Mouse (Mus musculus): ENCODE results near the gene Gcn1l1. TPM values are rescaled to one million over a fixed set of nuclear protein-coding genes. Genes with fewer than 3 reads are reported as not detected.

Gene Gcn1l1
- total and polyA plus RNA-seq, 2 experiments from 2014 or later, result 26.6 to 75.1 TPM

- Histone ChIP-seq H3K9me3 (ENCODE audit: low read length) (no peaks in the 10 kb centered on the region), H3K36me3 (ENCODE audit: insufficient read depth, low read length) (peaks cover 82% of the 10 kb centered on the region), H3K4me2 (ENCODE audit: low read depth, low read length, poor library complexity, severe bottlenecking) (no peak overlapping the region), H3K27ac (ENCODE audit: low read depth, low read length) (no peak overlapping the region), H3K4me3 (ENCODE audit: low read depth, low read length) (no peak overlapping the region), H3K9ac (replicated peaks; ENCODE audit: low read length, poor library complexity, severe bottlenecking) (no peak overlapping the region), H3K27me3 (ENCODE audit: insufficient read depth, low read length) (no peaks in the 10 kb centered on the region), H3K4me1 (ENCODE audit: insufficient read depth, low read length) (no peaks in the 10 kb centered on the region)
- WGBS, result 89% methylated on average over 2 of the region's 2 CpGs
- ATAC-seq (ENCODE audit: low FRiP score) (no peak), DNase-seq (ENCODE audit: low spot score) (no peak)
- no peak for TF ChIP-seq CTCF (IDR thresholded peaks at IDR 0.05)
Measured at GRCm38 (mm10) chr5:115586780-115587179, 21.7 kb downstream of the Gcn1l1 start.

- no peak for ATAC-seq (ENCODE audit: low FRiP score)
- Histone ChIP-seq H3K9ac (replicated peaks; ENCODE audit: low read length, poor library complexity, severe bottlenecking) (no peak overlapping the region), H3K4me3 (ENCODE audit: low read depth, low read length) (no peak overlapping the region), H3K4me1 (ENCODE audit: insufficient read depth, low read length) (no peaks in the 10 kb centered on the region), H3K9me3 (ENCODE audit: low read length) (no peaks in the 10 kb centered on the region), H3K4me2 (ENCODE audit: low read depth, low read length, poor library complexity, severe bottlenecking) (no peak overlapping the region), H3K36me3 (ENCODE audit: insufficient read depth, low read length) (peaks cover 82% of the 10 kb centered on the region), H3K27me3 (ENCODE audit: insufficient read depth, low read length) (no peaks in the 10 kb centered on the region), H3K27ac (ENCODE audit: low read depth, low read length) (no peak overlapping the region)
- TF ChIP-seq CTCF (IDR thresholded peaks at IDR 0.05), result no peak
- no peak for DNase-seq (ENCODE audit: low spot score)
- 88% methylated on average over 11 of the region's 11 CpGs for WGBS
Measured at GRCm38 (mm10) chr5:115591028-115591427, 26.0 kb downstream of the Gcn1l1 start.

- 95% methylated on average over 2 of the region's 2 CpGs for WGBS
- ATAC-seq (ENCODE audit: low FRiP score), result no peak
Measured at GRCm38 (mm10) chr5:115591506-115591905, 26.5 kb downstream of the Gcn1l1 start.

GRCm38 (mm10) chr5:115603561-115603960 lies 38.5 kb downstream of the Gcn1l1 start:
- H3K4me1 ChIP-seq (ENCODE audit: insufficient read depth, low read length), result no peaks in the 10 kb centered on the region
- no peak overlapping the region for H3K4me3 ChIP-seq (ENCODE audit: low read depth, low read length)
- TF ChIP-seq CTCF (IDR thresholded peaks at IDR 0.05), result no peak
- DNase-seq (ENCODE audit: low spot score) (no peak), ATAC-seq (ENCODE audit: low FRiP score) (no peak)
- H3K9me3 ChIP-seq (ENCODE audit: low read length), result no peaks in the 10 kb centered on the region
- no peak overlapping the region for H3K4me2 ChIP-seq (ENCODE audit: low read depth, low read length, poor library complexity, severe bottlenecking)
- H3K27me3 ChIP-seq (ENCODE audit: insufficient read depth, low read length), result no peaks in the 10 kb centered on the region
- no peak overlapping the region for H3K27ac ChIP-seq (ENCODE audit: low read depth, low read length)
- WGBS, result 97% methylated on average over 6 of the region's 6 CpGs
- peaks cover 72% of the 10 kb centered on the region for H3K36me3 ChIP-seq (ENCODE audit: insufficient read depth, low read length)
- H3K9ac ChIP-seq (replicated peaks; ENCODE audit: low read length, poor library complexity, severe bottlenecking), result no peak overlapping the region

More at GRCm38 (mm10) chr5:115591506-115591905, 26.5 kb downstream of the Gcn1l1 start:
- H3K36me3 ChIP-seq (ENCODE audit: insufficient read depth, low read length), result peaks cover 83% of the 10 kb centered on the region
- no peaks in the 10 kb centered on the region for H3K9me3 ChIP-seq (ENCODE audit: low read length)
- no peaks in the 10 kb centered on the region for H3K4me1 ChIP-seq (ENCODE audit: insufficient read depth, low read length)
- no peak for DNase-seq (ENCODE audit: low spot score)
- H3K9ac ChIP-seq (replicated peaks; ENCODE audit: low read length, poor library complexity, severe bottlenecking), result no peak overlapping the region
- H3K4me3 ChIP-seq (ENCODE audit: low read depth, low read length), result no peak overlapping the region
- H3K27ac ChIP-seq (ENCODE audit: low read depth, low read length), result no peak overlapping the region
- no peak overlapping the region for H3K4me2 ChIP-seq (ENCODE audit: low read depth, low read length, poor library complexity, severe bottlenecking)
- TF ChIP-seq CTCF (IDR thresholded peaks at IDR 0.05), result no peak
- H3K27me3 ChIP-seq (ENCODE audit: insufficient read depth, low read length), result no peaks in the 10 kb centered on the region

GRCm38 (mm10) chr5:115611566-115611965 lies 46.5 kb downstream of the Gcn1l1 start:
- no peaks in the 10 kb centered on the region for H3K4me1 ChIP-seq (ENCODE audit: insufficient read depth, low read length)
- no peak overlapping the region for H3K27ac ChIP-seq (ENCODE audit: low read depth, low read length)
- no peak overlapping the region for H3K4me2 ChIP-seq (ENCODE audit: low read depth, low read length, poor library complexity, severe bottlenecking)
- no peak for DNase-seq (ENCODE audit: low spot score)
- TF ChIP-seq CTCF (IDR thresholded peaks at IDR 0.05), result no peak
- peaks cover 88% of the 10 kb centered on the region for H3K36me3 ChIP-seq (ENCODE audit: insufficient read depth, low read length)
- H3K9me3 ChIP-seq (ENCODE audit: low read length), result no peaks in the 10 kb centered on the region
- 92% methylated on average over 11 of the region's 11 CpGs for WGBS
- H3K9ac ChIP-seq (replicated peaks; ENCODE audit: low read length, poor library complexity, severe bottlenecking), result no peak overlapping the region
- no peak overlapping the region for H3K4me3 ChIP-seq (ENCODE audit: low read depth, low read length)
- ATAC-seq (ENCODE audit: low FRiP score), result no peak
- no peaks in the 10 kb centered on the region for H3K27me3 ChIP-seq (ENCODE audit: insufficient read depth, low read length)

- no peak overlapping the region for H3K9ac ChIP-seq (replicated peaks; ENCODE audit: low read length, poor library complexity, severe bottlenecking)
- no peaks in the 10 kb centered on the region for H3K27me3 ChIP-seq (ENCODE audit: insufficient read depth, low read length)
- no peak overlapping the region for H3K27ac ChIP-seq (ENCODE audit: low read depth, low read length)
- 94% methylated on average over 9 of the region's 9 CpGs for WGBS
- no peak overlapping the region for H3K4me3 ChIP-seq (ENCODE audit: low read depth, low read length)
- ATAC-seq (ENCODE audit: low FRiP score), result no peak
- no peak for TF ChIP-seq CTCF (IDR thresholded peaks at IDR 0.05)
- no peaks in the 10 kb centered on the region for H3K9me3 ChIP-seq (ENCODE audit: low read length)
- no peaks in the 10 kb centered on the region for H3K4me1 ChIP-seq (ENCODE audit: insufficient read depth, low read length)
- peaks cover 95% of the 10 kb centered on the region for H3K36me3 ChIP-seq (ENCODE audit: insufficient read depth, low read length)
- DNase-seq (ENCODE audit: low spot score), result no peak
- no peak overlapping the region for H3K4me2 ChIP-seq (ENCODE audit: low read depth, low read length, poor library complexity, severe bottlenecking)
Measured at GRCm38 (mm10) chr5:115613332-115613731, 48.3 kb downstream of the Gcn1l1 start.

Data from midbrain, postnatal 0 days (tissue).